Mouse (Mus musculus) embryonic fibroblast, embryonic 13.5 days (primary cell): ENCODE results near the gene Gpr182. TPM values are rescaled to one million over a fixed set of nuclear protein-coding genes. Genes with fewer than 3 reads are reported as not detected.

Experiments used
- H3K27ac ChIP-seq: 2 replicates; pipeline ENCODE4 v1.5.1; 2012; ENCODE audit warnings: low read length, control low read depth, inconsistent platforms; ENCODE audit not compliant: insufficient read depth
- H3K4me1 ChIP-seq: 2 replicates; pipeline ENCODE4 v1.6.1; 2011; ENCODE audit warnings: low read length; ENCODE audit not compliant: control insufficient read depth, insufficient read depth
- H3K4me3 ChIP-seq: 2 replicates; pipeline ENCODE4 v1.5.1; 2011; ENCODE audit warnings: mild to moderate bottlenecking, control low read depth, low read length; ENCODE audit not compliant: insufficient read depth
- CTCF ChIP-seq: IDR thresholded peaks from 2 replicates; pipeline ENCODE4 v1.5.1; 2011; ENCODE audit warnings: mild to moderate bottlenecking, control low read depth, low read length, moderate library complexity, borderline replicate concordance; ENCODE audit not compliant: insufficient read depth
- POLR2A ChIP-seq: IDR thresholded peaks from 2 replicates; pipeline ENCODE4 v1.6.1; 2011; ENCODE audit warnings: low read depth, mild to moderate bottlenecking, control low read depth, low read length, moderate library complexity
- polyA plus RNA-seq: library from polyadenylated mRNA; stranded (reverse); fragments of >200 nt; gene quantifications from 2 replicates; pipeline ENCODE4 v1.2.4, GENCODE M21; 2011; ENCODE audit warnings: low read depth; ENCODE audit not compliant: missing spikeins, insufficient read length

The Gpr182 gene
- polyA plus RNA-seq, 1 experiment, result not detected

DNA sequence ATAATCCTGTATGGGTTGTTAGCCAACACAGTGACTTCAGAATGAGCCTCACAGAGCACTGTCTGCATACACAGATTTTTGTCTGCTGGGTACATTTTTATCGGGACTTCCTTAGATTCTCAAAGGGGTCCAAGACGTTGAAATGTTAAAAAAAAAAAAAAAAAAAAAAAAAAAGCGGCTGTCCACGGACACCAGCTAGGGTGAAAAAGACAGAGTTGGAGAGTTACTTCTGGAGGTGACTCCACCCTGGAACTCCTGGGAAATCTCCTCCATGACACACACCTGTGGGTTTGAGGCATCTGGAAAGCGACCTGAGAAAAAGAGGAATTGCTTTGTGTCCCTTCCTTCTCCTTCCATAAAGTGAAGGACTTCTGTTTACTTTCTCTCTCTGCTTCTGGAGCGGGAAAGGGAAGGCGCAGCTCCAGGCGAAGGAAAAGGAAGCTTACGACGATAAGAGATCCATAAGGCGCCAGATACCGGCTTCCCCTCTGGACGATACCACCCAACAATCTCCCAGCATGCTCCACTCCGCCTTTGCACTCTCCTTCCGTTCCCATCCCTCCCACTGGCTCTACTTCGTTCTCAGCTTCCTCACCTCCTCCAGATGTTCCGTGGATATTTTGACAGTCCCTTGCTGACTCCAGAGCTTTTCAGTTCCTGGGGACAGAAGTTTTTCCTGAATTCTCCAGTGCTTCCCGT, 4.4 kb upstream of the Gpr182 start:
- TF ChIP-seq CTCF (no peak), POLR2A (no peak)
- Histone ChIP-seq H3K4me3 (no peak overlapping the region), H3K4me1 (no peaks in the 10 kb centered on the region), H3K27ac (no peak overlapping the region)

DNA sequence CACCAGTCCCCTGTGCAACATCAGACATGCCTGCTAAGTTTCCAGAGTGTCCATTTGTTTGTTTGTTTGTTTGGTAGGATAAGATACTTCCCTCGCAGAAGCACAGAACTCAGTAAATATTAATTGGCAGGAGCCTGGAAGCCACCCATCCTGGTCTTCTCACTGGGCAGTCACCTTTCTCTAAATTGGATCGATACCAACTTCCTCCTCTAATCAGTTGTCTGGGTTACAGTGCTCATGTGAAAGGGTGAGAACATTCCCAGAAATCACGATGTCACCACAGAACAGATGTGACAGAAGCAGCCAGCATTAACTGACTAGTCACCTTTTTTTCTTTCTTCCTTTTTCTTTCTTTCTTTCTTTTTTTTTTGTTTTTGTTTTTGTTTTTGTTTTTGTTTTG, 3.7 kb upstream of the Gpr182 start:
- H3K27ac ChIP-seq, result no peak overlapping the region
- no peaks in the 10 kb centered on the region for H3K4me1 ChIP-seq
- H3K4me3 ChIP-seq, result no peak overlapping the region
- TF ChIP-seq POLR2A (no peak), CTCF (no peak)

DNA sequence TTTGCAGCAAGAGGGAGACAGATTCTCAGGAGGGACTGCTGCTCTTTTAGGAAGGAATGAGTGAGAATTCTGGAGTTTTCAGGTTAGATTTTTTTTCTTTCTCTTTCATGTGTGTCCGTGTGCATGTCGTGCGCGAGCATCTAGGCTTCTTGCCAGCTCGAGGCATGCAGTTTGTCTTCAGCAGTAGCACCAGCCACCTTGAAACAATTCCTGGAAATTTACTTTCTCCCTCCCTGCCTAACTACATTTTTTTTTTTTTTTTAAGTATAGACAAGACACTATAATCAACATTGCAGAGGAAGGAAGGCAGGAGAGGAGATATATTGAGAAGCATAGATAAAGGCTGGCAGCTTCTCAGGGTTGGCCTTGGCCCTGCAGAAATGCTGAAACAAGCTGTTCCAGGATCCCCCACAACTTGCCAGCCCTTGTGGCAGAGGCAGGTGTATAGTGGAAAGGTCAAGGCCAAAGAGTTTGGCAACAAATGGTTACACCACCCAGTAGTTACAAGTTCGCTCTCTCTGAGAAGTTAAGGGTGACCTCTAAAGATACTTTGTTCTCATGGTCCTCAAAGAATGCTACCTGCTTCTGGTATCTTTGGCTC, 3.1 kb upstream of the Gpr182 start:
- no peak for TF ChIP-seq POLR2A
- no peak for TF ChIP-seq CTCF
- Histone ChIP-seq H3K27ac (no peak overlapping the region), H3K4me1 (no peaks in the 10 kb centered on the region), H3K4me3 (no peak overlapping the region)

DNA sequence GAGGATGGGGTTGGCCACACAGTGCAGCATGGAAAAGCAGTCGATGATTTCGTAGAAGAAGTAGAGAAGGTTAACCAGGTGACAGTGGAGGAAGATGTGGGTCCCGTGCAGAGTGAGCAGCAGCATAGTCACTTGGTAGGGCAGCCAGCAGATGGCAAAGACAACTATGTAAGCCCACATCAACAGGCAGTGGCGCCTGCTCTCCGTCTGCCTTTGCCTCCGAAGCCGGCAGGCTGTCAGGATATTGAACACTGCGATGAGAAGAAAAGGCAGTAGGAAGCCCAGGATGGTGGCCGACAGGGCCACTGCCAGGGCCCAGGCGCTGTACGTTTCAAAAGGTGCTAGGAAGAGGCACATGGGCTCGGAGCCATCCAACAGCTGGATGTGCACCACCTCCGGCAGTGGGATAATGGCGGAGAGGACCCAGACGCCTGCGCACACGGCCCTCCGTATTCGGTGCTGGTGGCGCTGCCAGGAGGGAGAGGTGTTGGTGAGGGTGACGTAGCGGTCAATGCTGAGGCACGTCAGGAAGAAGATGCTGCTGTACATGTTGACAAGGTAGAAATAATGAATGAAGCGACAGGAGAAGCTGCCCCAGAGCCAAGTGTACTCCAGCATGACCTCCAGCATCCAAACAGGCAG, 1.3 kb downstream of the Gpr182 start:
- Histone ChIP-seq H3K27ac (no peak overlapping the region), H3K4me1 (no peaks in the 10 kb centered on the region), H3K4me3 (no peak overlapping the region)
- TF ChIP-seq POLR2A (no peak), CTCF (no peak)

DNA sequence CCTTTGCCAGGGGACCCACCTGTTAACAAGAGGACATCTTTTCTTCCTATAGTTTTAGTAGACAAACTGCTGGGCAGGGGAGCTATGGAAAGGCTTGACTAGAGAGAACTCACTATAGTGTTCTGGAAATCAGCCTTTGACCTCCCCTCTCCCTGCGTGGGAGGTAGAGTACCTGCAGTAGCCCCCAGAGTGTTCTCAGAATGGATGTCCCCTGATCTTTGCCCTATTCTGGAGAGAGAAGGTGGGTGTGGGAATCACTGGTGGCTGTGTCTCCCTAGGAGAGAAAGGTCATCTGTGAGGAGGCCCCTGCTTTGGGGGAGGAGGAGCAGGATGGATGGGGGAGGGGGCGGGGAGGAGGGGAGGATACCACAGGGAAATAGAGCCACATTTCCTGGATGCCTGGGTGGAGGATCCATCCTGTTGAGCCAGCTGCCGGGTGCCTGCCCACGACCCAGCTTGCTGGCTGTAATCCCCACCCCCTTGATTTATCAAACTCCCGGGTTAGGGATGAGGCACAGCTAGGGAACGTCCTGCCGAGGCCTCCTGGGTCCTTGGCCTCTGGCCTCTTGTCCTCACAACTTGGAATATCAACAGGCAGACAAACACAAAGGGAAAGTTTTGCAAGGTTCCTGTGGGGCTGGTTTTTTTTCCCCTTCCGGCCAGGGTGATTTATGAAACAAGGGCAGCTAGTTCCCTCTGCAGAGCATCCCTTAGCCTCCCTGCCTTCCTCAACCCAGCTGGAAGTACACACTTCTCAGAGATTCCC, 2.5 kb downstream of the Gpr182 start:
- H3K27ac ChIP-seq, result no peak overlapping the region
- no peak for TF ChIP-seq CTCF
- no peak for TF ChIP-seq POLR2A
- H3K4me1 ChIP-seq, result no peaks in the 10 kb centered on the region
- H3K4me3 ChIP-seq, result no peak overlapping the region

DNA sequence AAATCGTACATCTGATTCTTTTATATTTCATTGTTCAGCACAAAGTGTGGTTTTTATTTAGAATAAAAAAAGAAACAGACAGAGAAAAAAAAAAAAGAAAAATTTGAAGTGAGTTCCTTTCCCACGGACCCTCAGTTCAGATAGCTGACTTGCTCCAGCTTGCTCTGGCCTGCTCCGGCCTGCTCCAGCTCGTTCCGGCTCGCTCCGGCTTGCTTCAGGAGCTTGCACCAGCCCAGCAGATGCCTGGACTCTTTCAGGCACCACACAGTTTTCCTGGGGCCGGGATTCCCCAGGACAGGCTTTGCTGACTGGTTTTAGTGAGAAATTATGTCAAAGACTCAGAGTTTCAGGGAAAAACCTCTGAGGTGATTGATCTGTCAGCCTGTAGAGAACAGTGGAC, 4.3 kb downstream of the Gpr182 start:
- TF ChIP-seq POLR2A (no peak), CTCF (no peak)
- Histone ChIP-seq H3K4me1 (no peaks in the 10 kb centered on the region), H3K27ac (no peak overlapping the region), H3K4me3 (no peak overlapping the region)

DNA sequence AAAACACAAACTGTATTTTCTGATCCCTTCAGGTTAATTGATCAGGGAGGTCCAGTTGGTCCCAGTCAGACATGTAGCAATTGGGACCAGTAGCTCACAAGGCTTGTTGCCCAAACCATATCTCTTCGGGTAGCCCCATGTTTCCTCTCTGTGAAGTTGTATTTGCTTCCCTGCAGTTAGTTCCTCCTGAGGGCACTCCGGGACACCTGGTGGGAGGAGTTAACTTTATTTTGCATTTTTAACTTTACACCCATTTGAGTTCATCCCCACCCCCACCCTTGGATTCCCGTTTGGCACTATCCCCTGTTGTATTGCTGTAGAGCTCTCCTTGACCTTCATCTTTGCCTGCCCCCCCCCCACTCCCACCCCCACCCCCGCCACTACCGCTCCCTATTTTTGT, 5.6 kb downstream of the Gpr182 start:
- Histone ChIP-seq H3K27ac (no peak overlapping the region), H3K4me3 (no peak overlapping the region), H3K4me1 (no peaks in the 10 kb centered on the region)
- no peak for TF ChIP-seq POLR2A
- TF ChIP-seq CTCF, result no peak

DNA sequence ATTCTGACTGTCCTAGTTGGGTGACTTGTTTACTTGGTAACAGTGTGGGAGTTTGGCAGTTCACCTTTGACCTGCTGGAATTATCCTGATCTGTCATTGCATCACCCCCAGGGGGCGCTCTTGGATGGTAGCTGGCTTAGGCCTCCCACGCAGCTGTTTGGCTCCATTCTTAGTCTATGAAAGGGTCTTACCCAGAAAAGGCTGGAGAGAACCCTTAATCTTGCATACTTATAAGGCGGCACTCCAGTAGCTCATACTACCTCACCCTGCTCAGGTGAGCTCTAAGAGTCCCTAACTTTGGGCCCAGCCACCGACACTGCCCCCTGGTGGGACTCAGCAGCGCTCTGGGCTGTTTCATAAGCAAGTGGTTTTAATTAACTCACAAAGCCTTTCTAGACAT, 6.9 kb downstream of the Gpr182 start:
- TF ChIP-seq POLR2A, result no peak
- 0 out of 2 replicates have a peak, but pooled peaks have one; percentile 22 for TF ChIP-seq CTCF
- H3K4me3 ChIP-seq, result no peak overlapping the region
- no peaks in the 10 kb centered on the region for H3K4me1 ChIP-seq
- H3K27ac ChIP-seq, result no peak overlapping the region

DNA sequence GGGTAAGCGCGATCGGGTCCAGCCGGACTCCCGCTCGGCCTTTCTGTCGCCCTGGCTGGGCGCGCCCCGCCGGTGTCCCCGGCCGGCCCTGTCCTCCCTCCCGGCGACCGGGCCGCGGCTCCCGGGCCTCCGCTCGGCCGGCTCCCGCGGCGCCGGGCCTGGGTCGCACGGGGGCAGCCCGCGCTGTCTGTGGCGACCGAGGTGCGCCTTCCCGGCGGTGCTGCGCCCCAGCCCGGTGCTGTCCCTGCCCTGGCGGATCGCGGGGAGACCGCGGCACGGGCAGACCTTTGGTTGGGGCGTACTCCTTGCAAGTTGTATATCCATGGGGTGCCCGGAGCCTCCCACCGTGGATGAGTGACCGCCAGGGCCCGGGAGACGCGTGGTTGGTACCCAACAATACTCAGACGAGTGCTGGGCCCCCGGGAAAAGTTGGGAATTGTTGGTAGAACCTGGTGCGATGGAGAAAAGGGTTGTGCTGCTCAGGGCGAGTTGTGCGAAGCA, 11.8 kb downstream of the Gpr182 start:
- TF ChIP-seq CTCF (no peak), POLR2A (no peak)
- peak overlapping the region; percentile 63 for H3K4me3 ChIP-seq
- H3K27ac ChIP-seq, result no peak overlapping the region
- no peaks in the 10 kb centered on the region for H3K4me1 ChIP-seq
